Mouse (Mus musculus): ENCODE data around the gene Gm10024. TPM values are rescaled to one million over a fixed set of nuclear protein-coding genes. Genes with fewer than 3 reads are reported as not detected.
"Not testable (repeated sequence)": the region's sequence is repeated elsewhere in the genome, so short reads cannot be mapped to it uniquely, and the experiment has no call there.

The Gm10024 gene
- total RNA-seq (2022) = not detected

GRCm38 (mm10) chr10:77711157-77711556 lies at the start of gene Gm10024:
TSS of gene Gm10024 (plus strand) at chr10:77711457.
- not testable (repeated sequence) for DNase-seq (ENCODE audit: low spot score in 2 of 2)

GRCm38 (mm10) chr10:77663949-77664665 lies 47.1 kb upstream of the Gm10024 start:
- DNase-seq (ENCODE audit: low spot score in 2 of 2) = no peak

GRCm38 (mm10) chr10:77666342-77666741 lies 44.9 kb upstream of the Gm10024 start:
- no peak for DNase-seq (ENCODE audit: low spot score in 2 of 2)

GRCm38 (mm10) chr10:77667402-77667801 lies 43.9 kb upstream of the Gm10024 start:
- DNase-seq (ENCODE audit: low spot score in 2 of 2) = no peak

DNA sequence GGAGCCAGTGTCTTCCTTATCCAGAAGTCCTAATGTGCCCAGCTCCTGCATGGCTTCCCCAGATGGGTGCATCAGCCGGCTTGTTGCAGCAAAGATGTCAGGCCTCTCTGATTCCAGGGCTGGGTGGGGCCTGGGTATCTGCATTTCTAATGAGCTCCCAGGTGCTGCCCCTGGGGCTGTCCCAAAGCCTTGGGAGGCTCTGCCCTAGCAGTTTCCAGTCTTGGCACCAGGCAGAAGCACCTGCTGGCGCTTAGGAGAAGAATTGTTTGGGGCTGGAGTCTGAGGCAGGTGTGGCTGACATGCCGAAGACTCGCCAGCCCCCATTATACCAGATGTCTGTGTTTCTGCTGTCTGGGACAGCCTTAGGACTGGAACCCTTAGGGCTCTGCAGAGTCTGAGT lies 40.5 kb upstream of the Gm10024 start:
- DNase-seq (ENCODE audit: low spot score in 2 of 2) = no peak

DNA sequence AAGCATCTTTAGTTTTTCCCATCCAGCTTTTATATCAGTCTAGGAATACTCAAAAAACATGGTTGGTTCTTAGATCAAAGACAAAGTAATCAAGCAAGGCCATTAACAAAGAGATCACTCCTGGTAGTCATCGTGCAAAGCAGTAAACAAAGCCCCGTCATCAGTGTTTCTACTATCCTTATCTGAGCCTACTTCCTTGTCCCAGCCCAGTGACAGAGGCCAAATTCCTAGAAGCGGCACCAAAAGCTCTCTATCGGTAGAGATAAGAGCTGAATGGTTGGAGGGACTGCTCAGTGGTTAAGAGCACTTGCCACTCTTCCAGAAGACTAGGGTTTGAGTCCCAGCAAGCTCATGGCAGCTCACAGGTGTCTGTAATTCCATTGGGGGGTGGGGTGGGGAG lies 39.7 kb upstream of the Gm10024 start:
- DNase-seq (ENCODE audit: low spot score in 2 of 2) = no peak

DNA sequence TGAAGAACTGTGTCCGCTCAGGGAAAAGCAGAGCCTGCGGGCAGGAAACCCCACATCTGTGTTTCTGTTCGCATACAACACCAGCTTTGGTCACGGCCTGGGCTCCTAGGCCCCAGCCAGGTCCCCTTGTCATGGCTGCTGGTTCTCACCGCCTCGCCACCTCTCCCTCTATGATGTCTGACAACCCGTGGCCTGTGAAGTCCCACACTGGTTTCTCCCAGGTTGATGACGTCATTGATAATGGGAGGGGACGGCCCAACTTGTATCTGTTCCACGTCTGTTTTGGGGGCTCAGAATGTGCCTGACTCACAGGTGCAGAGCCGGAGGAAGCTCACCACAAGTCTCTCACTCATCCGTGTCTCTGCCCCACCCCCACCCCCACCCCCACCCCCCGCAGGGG lies 37.5 kb upstream of the Gm10024 start:
- no peak for DNase-seq (ENCODE audit: low spot score in 2 of 2)

- DNase-seq (ENCODE audit: low spot score in 2 of 2) = no peak
Measured at GRCm38 (mm10) chr10:77677562-77677961, 33.7 kb upstream of the Gm10024 start.

DNA sequence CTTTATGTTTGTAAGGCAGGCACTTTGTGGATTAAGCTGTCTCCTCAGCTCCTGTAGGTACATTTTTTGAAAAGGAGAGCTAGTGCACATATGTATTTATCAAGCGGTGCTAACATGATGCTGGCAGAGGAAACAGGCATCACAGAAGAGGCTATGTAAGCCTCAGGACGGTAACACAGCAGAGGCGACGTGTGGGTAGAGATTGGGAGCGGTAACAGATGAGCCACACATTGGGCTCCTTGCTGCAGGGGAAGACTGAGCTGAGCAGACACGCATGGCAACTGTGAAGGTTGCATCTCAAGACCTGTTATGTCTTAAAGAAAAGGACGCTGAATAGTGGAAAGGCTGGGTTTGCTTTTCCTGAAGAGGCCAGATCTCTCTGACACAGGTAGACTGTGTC lies 28.3 kb upstream of the Gm10024 start:
- DNase-seq (ENCODE audit: low spot score in 2 of 2) = no peak

GRCm38 (mm10) chr10:77684181-77684580 lies 27.1 kb upstream of the Gm10024 start:
- DNase-seq (ENCODE audit: low spot score in 2 of 2) = no peak

GRCm38 (mm10) chr10:77685895-77686664 lies 25.2 kb upstream of the Gm10024 start, which contains the start of gene Tspear:
TSS of gene Tspear (plus strand) at chr10:77686569.
- DNase-seq (ENCODE audit: low spot score in 2 of 2) = no peak

DNA sequence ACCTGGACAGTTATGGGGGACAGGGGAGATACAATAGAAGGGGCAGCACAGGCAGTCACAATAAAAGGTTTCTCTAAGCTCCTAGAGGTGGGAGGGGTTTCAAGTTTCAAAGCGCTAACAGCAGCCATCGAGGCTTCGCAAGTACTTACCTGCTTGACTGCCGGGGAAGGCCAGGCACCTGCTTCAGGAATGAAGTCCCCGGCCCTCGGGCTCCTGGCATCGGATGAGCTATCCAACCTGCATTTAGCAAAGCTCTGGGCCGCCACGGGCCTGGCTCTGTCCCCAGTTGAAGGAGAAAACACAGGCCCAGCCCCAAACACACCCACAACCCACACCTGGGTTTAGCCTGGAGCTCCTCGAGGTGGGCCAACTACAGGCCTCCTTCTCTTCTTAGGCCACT lies 24.2 kb upstream of the Gm10024 start:
- no peak for DNase-seq (ENCODE audit: low spot score in 2 of 2)

- DNase-seq (ENCODE audit: low spot score in 2 of 2) = not testable (repeated sequence)
Measured at GRCm38 (mm10) chr10:77690356-77690807, 20.9 kb upstream of the Gm10024 start, which contains the start of gene Gm19402. TSS of gene Gm19402 (minus strand) at chr10:77690757.

DNA sequence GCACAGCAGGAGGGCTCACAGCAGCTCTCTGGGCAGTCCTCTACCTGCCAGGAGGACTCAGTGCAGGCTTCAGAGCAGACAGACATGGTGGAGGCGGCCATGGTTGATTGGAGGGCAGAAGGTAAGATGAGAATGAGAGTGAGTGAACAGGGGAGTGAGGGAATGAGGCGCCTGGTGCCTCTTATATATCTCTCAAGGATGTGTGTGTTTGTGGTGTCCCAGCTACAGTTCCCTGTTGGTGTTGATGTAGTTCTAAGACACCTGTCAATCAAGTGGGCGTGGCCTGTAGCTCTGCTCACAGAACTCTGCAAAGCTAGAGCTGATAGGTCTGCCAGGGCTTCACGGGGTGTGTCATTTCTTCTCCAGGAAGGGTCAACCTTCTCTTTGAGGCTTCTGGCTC lies 14.1 kb upstream of the Gm10024 start, which contains the start of gene Gm9508:
TSS of gene Gm9508 (minus strand) at position 101 of the 400 bp plus-strand sequence.
- DNase-seq (ENCODE audit: low spot score in 2 of 2) = no peak

DNA sequence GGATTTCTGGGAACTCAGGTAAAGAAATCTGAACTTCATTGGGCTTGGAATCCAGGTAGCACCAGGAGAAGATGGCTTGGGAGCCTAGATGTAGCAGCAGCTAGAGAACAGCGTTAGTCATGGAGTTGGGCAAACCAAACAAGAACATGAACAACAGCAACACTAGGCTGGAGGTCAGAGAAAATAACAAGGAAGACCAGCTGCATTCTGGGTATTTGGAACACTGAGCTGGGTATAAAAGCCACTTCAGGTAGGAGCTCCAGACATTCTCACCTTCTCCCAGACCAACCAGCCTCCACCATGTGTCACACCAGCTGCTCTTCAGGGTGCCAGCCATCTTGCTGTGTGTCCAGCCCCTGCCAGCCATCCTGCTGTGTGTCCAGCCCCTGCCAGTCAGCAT lies 4.9 kb upstream of the Gm10024 start, which contains the start of gene Gm10272:
TSS of gene Gm10272 (plus strand) at position 301 of the 400 bp plus-strand sequence.
- DNase-seq (ENCODE audit: low spot score in 2 of 2) = no peak

DNA sequence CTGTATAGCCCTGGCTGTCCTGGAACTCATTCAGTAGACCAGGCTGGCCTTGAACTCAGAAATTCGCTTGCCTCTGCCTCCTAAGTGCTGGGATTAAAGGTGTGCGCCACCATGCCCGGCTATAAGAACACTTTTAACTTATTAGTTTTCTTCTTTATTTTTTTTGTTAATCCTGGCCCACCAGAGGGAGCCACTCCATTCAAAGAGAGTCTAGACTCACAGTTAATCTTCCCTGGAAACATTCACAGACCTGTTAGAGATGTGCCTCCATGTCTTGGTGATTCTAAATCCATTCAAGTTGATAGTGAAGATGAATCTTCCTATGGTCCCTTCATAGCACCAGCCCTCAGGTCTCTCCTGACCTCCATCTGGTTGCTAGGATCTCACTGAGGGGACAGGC lies 1.4 kb upstream of the Gm10024 start:
- DNase-seq (ENCODE audit: low spot score in 2 of 2) = no peak

DNA sequence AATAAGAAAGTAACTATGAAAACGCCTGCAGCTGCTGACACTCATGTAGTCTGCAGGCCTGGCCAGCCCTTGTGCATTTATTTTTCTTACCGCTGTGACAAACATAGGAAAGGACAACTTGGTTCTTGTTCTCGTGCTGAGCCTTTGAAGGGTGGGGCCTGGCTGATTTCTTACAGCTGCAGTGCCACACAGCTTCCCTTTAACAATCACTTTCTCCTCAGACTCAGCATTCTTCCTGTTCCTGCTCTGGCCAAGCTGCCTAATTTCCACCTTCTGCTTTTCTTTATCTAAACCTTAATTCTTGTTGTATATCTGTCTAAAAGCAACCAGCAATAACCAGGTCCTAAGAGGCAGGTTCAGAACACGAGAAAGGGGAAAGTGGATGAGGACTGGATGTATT lies 2.5 kb downstream of the Gm10024 start:
- DNase-seq (ENCODE audit: low spot score in 2 of 2) = no peak

DNA sequence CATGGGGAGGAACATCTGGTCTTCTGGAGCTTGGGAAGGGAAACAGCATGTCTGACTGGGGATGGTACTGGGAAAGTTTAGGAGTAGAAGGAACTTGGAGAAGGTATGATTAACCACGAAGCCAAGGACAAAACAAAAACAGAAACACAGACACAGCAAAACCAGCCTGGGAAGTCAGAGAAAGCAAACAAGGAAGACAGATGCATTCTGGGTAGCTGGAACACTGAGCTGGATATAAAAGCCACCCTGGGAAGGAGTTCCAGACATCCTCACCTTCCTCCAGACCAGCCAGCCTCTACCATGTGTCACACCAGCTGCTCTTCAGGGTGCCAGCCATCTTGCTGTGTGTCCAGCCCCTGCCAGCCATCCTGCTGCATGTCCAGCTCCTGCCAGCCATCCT lies 4.2 kb downstream of the Gm10024 start, which contains the start of gene Gm10142:
TSS of gene Gm10142 (plus strand) at position 301 of the 400 bp plus-strand sequence.
- DNase-seq (ENCODE audit: low spot score in 2 of 2) = no peak

GRCm38 (mm10) chr10:77720299-77720698 lies 9.0 kb downstream of the Gm10024 start, which contains the start of gene Krtap12-1:
TSS of gene Krtap12-1 (plus strand) at chr10:77720599.
- not testable (repeated sequence) for DNase-seq (ENCODE audit: low spot score in 2 of 2)

DNA sequence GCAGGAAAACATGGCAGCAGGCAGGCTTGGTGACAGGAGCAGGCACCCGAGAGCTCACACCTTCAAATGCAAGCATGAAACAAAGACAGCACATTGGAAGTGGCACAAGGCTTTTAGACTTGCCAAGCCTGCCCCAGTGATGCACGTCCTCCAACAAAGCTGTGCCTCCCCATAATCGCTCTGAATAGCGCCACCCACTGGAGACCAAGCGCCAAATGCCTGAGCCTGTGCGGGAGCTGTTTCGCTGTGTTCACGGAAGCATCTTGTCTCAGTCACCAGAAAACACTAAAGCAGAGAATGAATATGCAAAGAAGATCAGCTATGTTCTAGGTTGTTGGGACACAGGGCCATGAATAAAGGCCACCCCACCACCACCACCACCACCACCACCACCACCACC lies 13.6 kb downstream of the Gm10024 start:
- DNase-seq (ENCODE audit: low spot score in 2 of 2) = no peak

GRCm38 (mm10) chr10:77726186-77726585 lies 14.9 kb downstream of the Gm10024 start, which contains the start of gene Gm10100:
TSS of gene Gm10100 (plus strand) at chr10:77726486.
- no peak for DNase-seq (ENCODE audit: low spot score in 2 of 2)

GRCm38 (mm10) chr10:77728280-77728679 lies 17.0 kb downstream of the Gm10024 start:
- DNase-seq (ENCODE audit: low spot score in 2 of 2) = no peak
